Mouse (Mus musculus): ENCODE data around the gene Arhgef7.
"Not testable (repeated sequence)": the region's sequence is repeated elsewhere in the genome, so short reads cannot be mapped to it uniquely, and the experiment has no call there.

Gene Arhgef7

DNA sequence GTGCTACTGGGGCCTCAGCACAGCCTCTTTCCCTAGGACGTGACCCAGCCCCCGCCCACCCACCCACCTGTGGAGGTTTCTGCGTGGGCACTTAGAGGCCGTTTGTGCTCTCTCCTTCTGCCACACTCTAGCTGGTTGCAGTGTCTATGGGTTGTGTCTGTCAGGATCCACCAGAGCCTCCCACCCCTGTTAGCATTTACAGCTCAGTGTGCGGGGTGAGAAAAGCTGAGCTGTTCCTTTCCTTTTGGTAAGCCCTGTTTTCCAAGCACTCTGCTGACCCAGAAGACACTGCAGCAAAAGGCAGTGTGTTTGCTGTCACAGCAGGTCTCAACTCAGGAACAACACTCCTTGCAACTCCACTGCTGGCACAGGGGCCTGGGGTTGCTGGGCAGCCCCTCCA lies 106.7 kb downstream of the Arhgef7 start:
- DNase-seq (ENCODE audit: low spot score in 2 of 2) = no peak

DNA sequence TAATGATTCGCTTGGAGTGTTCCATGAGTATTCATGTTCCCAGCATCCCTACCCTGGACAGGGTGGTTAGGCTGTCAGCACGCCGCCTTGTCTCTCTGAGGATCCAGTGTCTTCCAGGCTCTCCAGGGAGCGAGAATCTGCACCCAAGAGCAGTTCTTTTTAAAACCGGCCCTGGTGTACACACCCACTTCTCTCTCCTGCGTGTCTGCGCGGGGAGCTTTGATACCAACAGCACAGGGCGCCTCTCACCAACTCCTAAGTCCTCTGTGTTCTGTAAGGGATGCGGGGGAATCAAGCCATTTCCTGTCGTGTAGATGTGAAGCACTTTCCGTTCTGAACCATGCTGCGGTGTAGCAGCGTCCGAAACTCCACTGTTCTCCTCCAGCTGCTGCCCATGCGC lies 107.2 kb downstream of the Arhgef7 start:
- DNase-seq (ENCODE audit: low spot score in 2 of 2) = no peak

GRCm38 (mm10) chr8:11840174-11840573 lies 112.7 kb downstream of the Arhgef7 start, which contains the start of gene Tex29:
TSS of gene Tex29 (plus strand) at chr8:11840474.
- DNase-seq (ENCODE audit: low spot score in 2 of 2) = no peak

- no peak for DNase-seq (ENCODE audit: low spot score in 2 of 2)
These were observed 114.0 kb downstream of the Arhgef7 start for GRCm38 (mm10) chr8:11841571-11841970.

DNA sequence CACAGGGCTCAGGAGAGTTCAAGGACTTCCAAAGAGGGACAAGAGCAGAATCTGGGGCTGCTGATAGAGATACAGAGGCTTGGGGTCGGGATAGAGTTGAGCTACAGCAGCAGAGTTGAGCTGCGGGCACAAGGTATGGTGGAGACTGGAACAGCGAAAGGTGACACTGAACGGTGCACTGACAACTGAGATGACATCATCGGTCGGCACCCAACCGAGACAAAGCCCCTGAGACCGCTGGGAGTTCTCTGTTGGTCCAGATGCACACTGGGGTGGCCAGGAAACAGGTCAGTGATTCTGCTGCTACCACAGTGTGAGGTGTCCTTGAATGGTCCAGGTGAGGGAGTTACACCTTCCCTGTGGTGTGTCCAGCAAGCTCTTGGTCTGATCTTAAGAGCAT lies 115.2 kb downstream of the Arhgef7 start:
- DNase-seq (ENCODE audit: low spot score in 2 of 2) = no peak

GRCm38 (mm10) chr8:11843677-11844315 lies 116.3 kb downstream of the Arhgef7 start:
- DNase-seq (ENCODE audit: low spot score in 2 of 2) = no peak

DNA sequence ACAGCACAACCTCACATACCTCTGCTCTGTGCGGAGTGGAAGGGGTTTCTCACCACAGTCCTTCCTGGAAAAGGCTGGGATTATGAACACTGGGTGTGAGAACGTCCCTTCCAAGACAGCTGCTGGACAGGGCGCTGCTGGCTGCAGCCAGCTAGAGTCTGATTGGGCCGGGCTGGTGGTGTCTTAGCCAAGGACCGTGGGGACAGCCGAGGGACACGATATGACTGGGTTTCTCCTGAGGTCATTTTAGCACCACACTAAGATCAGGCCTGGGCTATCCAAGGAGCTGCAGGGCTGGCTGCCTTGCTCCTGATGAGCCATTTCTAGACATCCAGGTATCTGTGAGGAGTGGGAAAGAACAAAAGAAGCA lies 116.8 kb downstream of the Arhgef7 start:
- no peak for DNase-seq (ENCODE audit: low spot score in 2 of 2)

DNA sequence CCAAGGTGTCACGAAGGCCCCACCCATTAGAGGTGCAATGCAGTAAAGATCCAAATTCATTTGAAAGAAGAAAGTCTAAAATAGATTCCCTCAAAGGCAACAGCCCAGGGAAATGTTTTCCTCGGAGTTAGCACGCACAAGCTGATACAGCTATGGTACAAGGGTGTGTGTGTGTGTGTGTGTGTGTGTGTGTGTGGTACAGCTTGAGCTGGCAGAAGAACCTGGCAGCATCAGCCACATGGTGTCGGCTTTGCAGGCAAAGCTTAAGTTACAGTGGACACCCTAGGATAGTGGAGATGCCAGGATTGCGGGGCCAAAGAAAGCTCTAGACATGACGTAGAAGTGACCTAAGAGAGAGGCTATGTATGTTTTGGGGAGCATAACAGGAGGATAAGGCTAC lies 119.3 kb downstream of the Arhgef7 start:
- DNase-seq (ENCODE audit: low spot score in 2 of 2) = no peak

GRCm38 (mm10) chr8:11867832-11868231 lies 140.3 kb downstream of the Arhgef7 start:
- DNase-seq (ENCODE audit: low spot score in 2 of 2) = no peak

DNA sequence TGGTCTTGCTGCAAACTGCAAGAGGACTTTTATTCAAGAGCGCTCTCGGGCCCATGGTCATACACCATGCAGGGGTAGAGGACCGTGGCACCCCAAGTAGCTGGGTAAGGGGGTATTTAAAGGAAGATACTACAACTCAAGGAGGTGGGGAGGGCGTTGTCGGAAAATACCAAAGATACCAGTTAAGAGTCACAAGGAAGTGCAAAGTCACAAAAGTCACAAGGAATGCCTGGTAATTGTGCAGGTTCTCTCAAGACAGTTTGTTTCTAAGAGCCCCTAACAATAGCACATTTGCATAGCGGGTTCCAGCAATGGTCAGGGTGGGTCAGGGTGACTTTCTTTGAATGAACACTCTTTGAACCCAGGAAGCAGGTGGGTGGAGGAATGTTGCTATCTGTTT lies 146.7 kb downstream of the Arhgef7 start:
- DNase-seq (ENCODE audit: low spot score in 2 of 2) = not testable (repeated sequence)

- no peak for DNase-seq (ENCODE audit: low spot score in 2 of 2)
These were observed 157.1 kb downstream of the Arhgef7 start for GRCm38 (mm10) chr8:11884646-11885045.

All from frontal cortex, postnatal 14 days (tissue).